Mouse (Mus musculus) erythroblast, embryonic 14.5 days (primary cell): ENCODE results near the gene Fndc8.

Experiments
- GATA1 ChIP-seq: IDR thresholded peaks from 2 replicates; pipeline ENCODE4 v1.6.1; 2012; ENCODE audit warnings: low read length, inconsistent platforms, mixed read lengths
- TAL1 ChIP-seq: IDR thresholded peaks from 3 replicates; pipeline ENCODE4 v1.6.1; 2012; ENCODE audit warnings: low read length, inconsistent platforms, mixed read lengths

DNA sequence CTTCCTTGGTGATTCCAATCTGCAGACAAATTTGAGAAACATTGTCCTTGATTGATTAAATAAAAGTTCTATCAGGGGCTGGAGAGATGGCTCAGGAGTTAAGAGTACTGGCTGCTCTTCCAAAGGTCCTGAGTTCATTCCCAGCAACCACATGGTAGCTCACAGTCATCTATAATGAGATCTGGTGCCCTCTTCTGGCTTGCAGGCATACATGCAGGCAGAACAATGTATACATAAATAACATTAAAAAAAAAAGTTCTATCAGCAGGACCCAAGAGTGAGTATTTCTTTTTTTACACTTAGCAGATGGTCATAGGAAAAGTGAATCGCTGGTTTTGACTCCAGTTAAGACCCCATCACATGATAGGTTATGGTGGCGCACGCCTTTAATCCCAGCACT, 5.4 kb upstream of the Fndc8 start:
- TF ChIP-seq GATA1, result no peak
- no peak for TF ChIP-seq TAL1
